Mouse (Mus musculus): Measurements from ENCODE around the gene Taf13. TPM values are rescaled to one million over a fixed set of nuclear protein-coding genes. Genes with fewer than 3 reads are reported as not detected.

Gene Taf13
- polyA plus RNA-seq, 1 experiment from 2014 or later = 42.0 TPM

DNA sequence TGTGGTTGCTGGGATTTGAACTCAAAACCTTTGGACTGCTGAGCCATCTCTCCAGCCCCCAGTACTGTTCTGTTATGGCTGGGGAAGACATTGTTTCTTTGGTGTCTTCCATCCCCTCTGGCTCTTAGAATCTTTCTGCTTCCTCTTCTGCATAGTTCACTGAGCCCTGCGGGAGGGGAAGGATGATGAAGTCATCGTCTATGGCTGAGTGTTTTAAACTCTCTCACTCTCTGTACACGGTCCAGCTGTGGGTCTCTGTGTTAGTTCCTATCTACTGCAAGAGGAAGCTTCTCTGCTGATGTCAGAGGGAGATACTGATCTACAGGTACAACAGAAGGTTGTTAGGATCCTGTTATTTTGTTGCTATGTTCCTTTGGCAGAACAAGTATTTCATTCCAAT lies 37.4 kb downstream of the Taf13 start:
- H3K27me3 ChIP-seq (ENCODE audit: control insufficient read depth, insufficient read depth, low read length) = no peaks in the 10 kb centered on the region
- 63% methylated on average over 3 of the region's 3 CpGs for WGBS

More for the DNA sequence above, 37.4 kb downstream of the Taf13 start:
- H3K27ac ChIP-seq (ENCODE audit: low read depth, low read length) = no peak overlapping the region
- H3K9ac ChIP-seq (replicated peaks; ENCODE audit: low read depth, low read length) = no peak overlapping the region
- H3K4me1 ChIP-seq (ENCODE audit: control insufficient read depth, insufficient read depth, low read length) = no peaks in the 10 kb centered on the region
- ATAC-seq (ENCODE audit: low read depth) = no peak
- no peak overlapping the region for H3K4me3 ChIP-seq (ENCODE audit: low read depth, low read length)
- no peak overlapping the region for H3K4me2 ChIP-seq (ENCODE audit: low read depth, low read length)
- H3K36me3 ChIP-seq (ENCODE audit: control insufficient read depth, insufficient read depth, low read length) = peaks cover 9% of the 10 kb centered on the region
- H3K9me3 ChIP-seq (ENCODE audit: control insufficient read depth, low read length) = no peaks in the 10 kb centered on the region

Small RNA genes lying within 50 kb of the gene (microRNA-seq; reads per million reads assigned to microRNA genes)
- gene Gm22860 = not detected

Other genes starting within 250 kb of the Taf13 start
- 0.48 TPM in 1 of 2 replicates, not detected in the other for gene Mybphl, start 206.8 kb upstream of the Taf13 start, polyA plus RNA-seq (2014; fragmentation: Nextera tagmentation; extraction: Ambion mirVana)
- gene Psrc1, start 187.9 kb upstream of the Taf13 start, polyA plus RNA-seq (2014; fragmentation: Nextera tagmentation; extraction: Ambion mirVana) = 3.2 and 3.5 TPM in 2 replicates
- gene Celsr2, start 156.1 kb upstream of the Taf13 start, polyA plus RNA-seq (2014; fragmentation: Nextera tagmentation; extraction: Ambion mirVana) = 50.4 and 56.7 TPM in 2 replicates
- gene Sars, start 126.5 kb upstream of the Taf13 start, polyA plus RNA-seq (2014; fragmentation: Nextera tagmentation; extraction: Ambion mirVana) = 223 and 244 TPM in 2 replicates
- 1.8 TPM in 1 of 2 replicates, not detected in the other for gene 1700013F07Rik, start 37.5 kb upstream of the Taf13 start, polyA plus RNA-seq (2014; fragmentation: Nextera tagmentation; extraction: Ambion mirVana)
- 13.9 and 22.1 TPM in 2 replicates for gene 5330417C22Rik, start 35.2 kb upstream of the Taf13 start, polyA plus RNA-seq (2014; fragmentation: Nextera tagmentation; extraction: Ambion mirVana)
- gene Tmem167b, start 9.2 kb upstream of the Taf13 start, polyA plus RNA-seq (2014; fragmentation: Nextera tagmentation; extraction: Ambion mirVana) = 47.1 and 57.8 TPM in 2 replicates
- 113 and 114 TPM in 2 replicates for gene Wdr47, start 19.6 kb downstream of the Taf13 start, polyA plus RNA-seq (2014; fragmentation: Nextera tagmentation; extraction: Ambion mirVana)
- gene Clcc1, start 82.2 kb downstream of the Taf13 start, polyA plus RNA-seq (2014; fragmentation: Nextera tagmentation; extraction: Ambion mirVana) = 29.6 and 38.1 TPM in 2 replicates
- 15.6 and 22.9 TPM in 2 replicates for gene Gpsm2, start 150.6 kb downstream of the Taf13 start, polyA plus RNA-seq (2014; fragmentation: Nextera tagmentation; extraction: Ambion mirVana)
- gene Aknad1, start 168.0 kb downstream of the Taf13 start, polyA plus RNA-seq (2014; fragmentation: Nextera tagmentation; extraction: Ambion mirVana) = 0.12 TPM in 1 of 2 replicates, not detected in the other